Mouse (Mus musculus): ENCODE data around the gene Dhx37.
"Not testable (repeated sequence)": the region's sequence is repeated elsewhere in the genome, so short reads cannot be mapped to it uniquely, and the experiment has no call there.

The Dhx37 gene

DNA sequence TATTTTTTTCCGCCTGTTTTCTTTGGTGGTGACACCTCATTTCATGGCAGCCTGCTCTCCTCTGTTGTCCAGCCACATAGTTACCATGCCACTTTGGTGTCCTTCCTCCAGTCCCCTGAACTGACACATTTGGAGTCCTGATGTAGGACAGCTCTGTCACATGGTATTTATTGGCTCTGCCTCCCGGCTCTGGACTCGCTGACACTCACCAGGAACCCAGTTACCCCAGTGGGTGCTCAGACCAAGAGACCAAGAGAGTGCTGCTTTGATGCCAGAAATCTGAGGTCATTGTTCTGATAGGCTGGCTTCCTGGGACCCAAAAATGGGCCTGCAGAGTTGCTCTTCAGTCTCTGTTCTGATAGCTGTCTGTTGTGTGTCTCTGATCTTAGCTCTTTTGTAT, 14.1 kb upstream of the Dhx37 start:
- DNase-seq, result peak in 1 of 2 experiments; percentile 9

DNA sequence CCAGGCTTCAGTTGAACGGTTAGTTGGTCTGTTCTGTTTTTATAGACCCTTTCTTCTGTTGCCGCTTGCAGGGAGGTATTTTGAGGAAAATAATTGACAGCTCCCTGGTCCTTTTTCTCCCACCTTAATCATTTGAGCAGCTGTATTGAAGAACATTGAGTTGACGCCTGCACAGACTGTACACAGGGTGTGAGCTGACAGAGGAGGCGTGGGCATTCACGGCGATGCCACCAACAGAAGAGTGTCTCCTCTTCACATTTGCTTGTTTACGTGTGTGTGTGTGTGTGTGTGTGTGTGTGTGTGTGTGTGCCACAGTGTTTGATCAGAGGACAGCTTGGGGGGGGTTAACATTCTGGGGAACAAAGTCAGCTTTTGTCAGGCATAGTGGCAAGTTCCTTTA, 12.4 kb upstream of the Dhx37 start:
- no peak for DNase-seq

DNA sequence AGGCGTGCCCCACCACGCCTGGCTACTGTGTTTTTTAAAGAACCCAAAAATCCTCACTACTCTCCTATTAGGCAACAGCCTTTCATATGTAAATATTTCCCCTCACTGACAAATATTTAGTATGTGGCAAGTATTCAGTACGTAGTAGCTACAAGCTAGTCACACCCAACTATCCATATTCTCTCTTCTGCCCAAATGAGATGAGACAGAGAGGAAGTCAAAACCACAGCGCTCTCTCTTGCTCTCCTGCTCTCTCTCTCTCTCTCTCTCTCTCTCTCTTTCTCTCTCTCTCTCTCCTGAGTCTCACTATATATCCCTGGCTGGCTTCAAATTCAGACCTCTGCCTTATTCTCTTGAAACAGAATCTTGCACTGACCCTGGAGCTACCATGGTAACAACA, 10.6 kb upstream of the Dhx37 start:
- DNase-seq, result no peak

DNA sequence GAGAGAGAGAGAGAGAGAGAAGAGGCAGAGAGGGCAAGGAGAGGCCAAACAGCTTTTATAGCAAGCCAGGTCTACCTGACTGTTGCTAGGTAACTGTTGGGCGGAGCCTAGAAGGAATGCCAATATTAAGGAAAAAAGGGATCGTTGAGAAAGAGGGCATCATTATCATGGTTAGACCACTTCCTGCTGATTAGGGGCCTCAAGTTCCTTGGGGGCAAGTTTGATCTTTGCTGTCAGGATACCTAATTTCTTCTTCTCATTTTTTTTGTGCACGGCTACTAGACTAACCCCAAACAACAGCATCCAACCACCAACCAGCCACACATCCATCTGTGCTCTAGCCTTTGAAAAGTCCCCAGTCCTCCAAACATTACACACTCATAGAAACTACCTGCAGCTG, 10.0 kb upstream of the Dhx37 start:
- DNase-seq, result no peak

DNA sequence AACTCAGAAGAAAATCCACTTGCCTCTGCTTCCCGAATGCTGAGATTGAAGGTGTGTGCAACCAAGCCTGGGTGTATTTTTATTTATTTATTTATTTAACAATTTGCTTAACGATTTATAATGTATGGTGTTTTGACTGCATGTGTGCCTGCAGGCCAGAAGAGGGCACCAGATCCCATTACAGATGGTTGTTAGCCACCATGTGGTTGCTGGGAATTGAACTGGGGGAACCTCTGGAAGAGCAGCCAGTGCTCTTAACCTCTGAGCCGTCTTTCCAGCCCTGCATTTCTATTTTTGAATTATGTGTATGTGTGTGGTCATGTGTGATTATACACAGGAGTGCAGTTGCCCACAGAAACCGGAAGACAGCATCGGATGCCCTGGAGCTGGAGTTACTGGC, 9.4 kb upstream of the Dhx37 start:
- no peak for DNase-seq

DNA sequence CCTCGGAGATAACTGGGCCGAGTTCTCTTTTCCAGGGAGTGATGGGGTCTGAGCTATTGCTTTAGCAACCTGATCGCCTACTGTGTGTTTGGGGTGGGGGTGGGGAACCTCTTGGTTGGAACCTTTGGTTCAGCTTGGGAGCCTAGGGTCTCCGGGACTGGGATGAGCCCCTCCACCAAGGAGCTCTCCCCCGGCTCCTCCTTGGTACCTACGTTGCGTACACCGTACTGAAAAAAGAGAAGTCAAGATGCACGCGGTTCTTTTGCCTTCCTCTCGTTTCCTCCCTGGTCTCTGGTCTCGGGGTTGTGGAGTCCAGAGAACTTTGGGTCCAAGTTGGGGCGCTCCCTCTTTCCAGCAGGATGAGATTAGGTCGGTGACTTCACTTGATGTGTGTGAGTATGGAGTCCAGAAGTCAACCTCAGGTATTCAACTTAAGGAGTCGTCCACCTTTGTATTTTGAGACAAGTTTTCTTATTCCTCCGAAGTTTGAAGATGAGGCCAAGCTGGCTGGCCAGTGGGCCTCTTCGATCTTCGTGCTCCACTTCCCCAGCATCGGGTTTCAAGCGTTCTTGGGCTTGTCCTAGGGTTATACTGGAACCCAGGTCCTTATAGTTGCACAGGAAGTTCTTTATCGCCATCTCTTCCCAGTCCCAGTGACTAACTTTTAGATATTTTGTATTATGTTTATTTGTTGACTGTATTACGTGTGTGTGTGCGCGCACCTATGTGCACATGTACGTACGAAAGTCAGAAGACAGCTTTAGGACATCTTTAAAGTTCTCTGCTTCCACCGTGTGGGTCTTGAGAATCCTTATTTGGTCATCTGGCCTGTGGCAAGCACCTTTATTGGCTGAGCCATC, 8.4 kb upstream of the Dhx37 start:
- DNase-seq, result peak in 1 of 2 experiments; percentile 20

DNA sequence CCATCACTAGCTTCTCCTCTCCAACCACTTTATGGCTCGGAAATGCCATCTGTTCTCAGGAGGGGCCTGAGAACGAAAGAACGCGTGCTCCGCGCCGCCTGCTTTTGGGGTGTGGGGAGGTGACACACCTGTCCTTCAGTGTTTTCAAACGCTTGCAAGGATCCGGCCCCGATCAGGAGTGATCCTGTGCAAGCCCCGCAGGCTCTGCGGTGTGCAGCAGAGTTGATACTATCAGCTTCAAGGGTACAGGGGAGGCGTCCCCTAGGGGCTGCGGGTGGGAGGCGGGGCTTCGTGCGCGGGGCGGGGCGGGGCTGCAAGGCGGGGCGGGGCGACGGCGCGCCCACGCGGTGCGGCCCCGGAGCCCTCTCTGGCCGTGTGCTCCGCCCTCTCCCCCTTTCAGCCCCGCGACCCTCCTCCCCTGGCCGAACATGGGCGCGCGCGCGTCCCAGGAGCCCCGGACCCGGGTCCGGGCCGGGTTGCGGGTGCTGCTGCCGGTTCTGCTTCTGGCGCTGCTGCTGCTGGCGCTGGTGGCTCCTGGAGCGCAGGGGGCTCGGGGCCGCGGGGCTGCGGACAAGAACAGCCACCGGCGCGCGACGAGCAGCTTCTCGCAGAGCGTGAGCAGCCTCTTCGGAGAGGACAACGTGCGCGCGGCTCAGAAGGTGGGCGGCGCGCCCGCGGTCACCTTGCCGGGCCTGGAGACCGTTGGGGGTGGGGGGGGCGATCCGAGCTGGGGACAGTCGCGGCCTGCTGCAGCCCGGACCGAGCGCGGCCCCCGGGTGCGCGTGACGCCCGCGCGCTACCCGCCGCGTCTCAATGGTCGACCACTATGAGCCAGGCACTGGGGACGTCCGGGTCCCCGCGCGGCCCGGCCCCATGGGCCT, 7.6 kb upstream of the Dhx37 start, which contains the start of gene Bri3bp:
Gene Bri3bp, plus strand, starts transcription at position 335 of the 881 bp plus-strand sequence.
- peak; percentile 30 to 73 for DNase-seq

DNA sequence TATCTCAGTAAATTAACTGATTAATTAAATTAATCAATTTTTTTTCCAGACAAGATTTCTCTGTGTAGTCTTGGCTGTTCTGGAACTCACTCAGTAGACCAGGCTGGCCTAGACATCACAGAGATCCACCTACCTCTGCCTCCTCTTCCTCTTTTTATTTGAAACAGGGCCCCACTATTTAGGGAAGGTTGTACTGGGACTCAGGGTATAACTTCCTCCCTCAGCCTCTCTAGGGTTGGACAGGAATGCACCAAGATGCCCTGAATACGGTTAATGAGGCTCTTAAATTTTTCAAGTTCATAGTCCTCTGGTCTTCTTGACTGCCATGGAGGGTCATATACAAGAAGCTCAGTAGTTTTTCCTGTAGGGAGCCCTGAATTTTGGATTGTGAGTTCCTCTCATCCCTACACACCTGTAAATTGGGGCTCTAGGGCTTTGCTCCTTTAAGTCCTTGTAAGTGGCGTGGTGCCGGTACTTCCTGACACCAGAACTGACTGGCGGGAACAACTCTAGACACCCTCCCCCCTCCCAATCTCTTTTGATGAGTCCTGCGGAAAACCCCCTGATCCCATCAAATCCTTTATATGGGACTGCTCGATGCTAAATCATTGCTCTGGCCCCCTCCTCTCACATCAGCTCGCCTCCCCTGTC, 6.8 kb upstream of the Dhx37 start:
- DNase-seq, result peak in 1 of 2 experiments; percentile 22

DNA sequence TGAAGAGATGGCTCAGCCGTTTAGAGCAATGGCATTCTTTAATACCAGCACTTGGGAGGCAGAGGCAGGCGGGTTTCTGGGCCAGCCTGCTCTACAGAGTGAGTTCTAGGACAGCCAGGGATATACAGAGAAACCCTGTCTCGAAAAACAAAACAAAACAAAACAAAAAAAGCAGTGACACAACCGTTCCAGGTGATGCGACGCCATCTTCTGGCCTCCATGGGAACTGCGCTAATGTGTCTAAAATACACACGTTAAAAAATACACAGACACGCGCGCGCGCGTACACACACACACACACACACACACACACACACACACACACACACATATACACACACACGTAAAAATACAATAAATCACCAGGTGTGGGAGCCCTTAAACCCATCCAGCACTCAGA, 426 bp upstream of the Dhx37 start:
- not testable (repeated sequence) for DNase-seq

DNA sequence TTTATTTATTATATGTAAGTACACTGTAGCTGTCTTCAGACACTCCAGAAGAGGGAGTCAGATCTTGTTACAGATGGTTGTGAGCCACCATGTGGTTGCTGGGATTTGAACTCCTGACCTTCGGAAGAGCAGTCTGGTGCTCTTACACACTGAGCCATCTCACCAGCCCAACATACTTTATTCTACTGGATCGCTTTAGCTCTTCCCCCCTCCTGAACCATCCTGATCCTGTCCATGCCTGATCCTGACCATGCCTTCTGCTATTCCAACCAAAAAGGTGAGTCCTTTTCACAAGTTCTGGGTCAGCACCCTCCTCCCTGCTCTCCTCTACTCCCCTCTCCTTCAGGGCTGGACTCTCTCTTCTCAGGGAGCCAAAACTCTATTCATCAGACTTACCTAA, 1.6 kb downstream of the Dhx37 start:
- DNase-seq, result not testable (repeated sequence)

DNA sequence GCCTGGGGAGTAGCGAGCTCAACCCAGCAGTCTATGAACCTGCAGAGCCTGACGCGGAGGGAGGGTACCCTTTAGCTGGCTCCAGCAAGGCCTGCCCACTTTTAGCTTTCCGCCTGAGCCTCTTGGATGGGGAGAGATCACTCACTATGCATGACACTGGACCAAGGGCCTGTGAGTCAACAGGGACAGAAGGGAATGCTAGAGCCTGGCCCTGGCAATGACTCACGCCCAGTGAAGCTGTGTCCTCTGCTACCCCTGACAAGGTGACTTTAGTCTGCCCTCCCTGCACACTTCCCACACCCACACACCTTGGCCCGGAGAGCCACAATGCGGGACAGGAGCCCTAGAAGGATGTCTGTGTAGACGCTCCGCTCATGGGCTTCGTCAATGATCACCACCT, 7.6 kb downstream of the Dhx37 start:
- no peak for DNase-seq

DNA sequence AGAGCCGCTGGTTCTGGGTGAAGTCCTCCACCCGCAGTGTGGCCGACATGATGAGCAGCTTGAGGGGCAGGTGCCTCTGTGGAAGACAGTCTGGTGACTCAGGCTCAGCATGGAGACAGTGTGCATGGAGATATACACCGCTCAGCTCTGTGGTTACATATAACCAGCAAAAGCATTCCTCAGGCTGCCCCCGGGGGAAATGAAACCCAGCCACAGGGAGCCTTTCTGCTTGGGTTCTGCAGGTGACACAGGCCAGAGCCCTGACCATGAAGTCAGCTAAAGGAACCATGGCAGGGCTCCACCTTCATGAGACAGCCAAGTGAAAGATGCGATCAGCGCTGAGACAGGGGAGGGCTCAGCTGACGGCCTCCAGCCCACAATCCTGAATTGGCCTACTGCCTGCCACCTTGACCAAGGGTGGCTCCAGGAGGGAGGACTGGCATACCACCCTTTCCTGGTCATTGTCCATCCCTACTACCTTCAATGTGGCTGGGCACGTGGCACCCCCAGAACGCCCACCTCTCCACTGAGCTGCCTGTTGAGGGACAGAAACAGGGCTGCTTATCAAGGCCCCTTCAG, 8.1 kb downstream of the Dhx37 start:
- DNase-seq, result no peak

DNA sequence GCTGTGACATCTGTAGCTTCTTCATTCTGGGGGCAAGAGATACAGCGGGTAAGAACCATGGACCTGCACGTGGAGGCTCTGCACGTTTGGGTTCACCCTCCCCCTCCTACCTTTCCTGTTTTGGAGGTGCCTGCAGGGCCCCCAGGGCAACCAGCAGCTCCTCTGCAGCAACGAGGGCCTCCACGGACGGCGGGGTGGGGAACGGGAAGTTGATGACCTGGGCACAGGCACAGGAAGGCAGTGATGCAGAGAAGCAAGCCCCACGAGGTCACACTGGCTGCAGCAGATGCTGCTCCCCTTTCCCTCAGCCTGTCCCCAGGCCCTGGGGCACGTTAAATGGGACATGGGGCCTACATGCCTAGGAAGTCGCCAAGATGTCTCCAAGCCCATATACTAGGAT, 14.8 kb downstream of the Dhx37 start:
- no peak for DNase-seq

DNA sequence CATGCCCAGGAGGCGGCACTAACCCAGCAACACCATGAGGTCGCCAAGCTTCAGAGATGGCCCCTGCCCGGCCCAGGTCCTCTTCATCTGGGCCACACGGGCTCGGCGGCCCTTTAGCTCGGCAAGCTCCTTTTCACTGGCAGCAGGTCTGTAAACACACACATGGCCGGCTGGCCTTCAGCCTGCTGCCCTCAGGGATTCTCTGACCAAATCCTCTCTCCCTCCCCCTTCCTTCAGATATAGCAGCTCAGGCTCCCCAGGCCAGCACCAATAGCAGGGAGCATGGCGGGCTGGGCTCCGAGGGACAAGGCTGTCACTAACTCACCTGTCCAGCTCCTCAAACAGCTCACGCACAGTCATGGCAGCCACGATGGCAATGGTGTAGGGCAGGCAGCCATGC, 15.3 kb downstream of the Dhx37 start:
- DNase-seq, result no peak

DNA sequence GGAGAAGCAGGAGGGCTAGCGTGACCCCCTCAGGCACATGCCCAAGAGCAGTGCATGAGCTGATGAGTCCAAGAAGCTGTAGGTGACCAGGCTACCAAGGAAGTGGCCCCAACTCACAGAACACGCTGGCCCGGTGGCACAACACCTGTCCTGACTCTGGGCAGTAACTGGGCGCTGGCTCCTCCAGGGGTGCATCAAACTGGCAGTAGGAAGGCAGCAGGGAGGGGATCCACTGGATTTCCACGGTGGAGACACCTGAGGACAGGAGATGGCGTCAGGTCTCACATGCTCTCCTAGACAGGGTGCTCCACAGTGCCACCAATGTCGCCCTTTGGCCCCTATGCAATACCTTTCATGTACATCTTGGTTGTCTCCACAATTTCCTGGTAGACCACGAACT, 17.7 kb downstream of the Dhx37 start:
- no peak for DNase-seq

DNA sequence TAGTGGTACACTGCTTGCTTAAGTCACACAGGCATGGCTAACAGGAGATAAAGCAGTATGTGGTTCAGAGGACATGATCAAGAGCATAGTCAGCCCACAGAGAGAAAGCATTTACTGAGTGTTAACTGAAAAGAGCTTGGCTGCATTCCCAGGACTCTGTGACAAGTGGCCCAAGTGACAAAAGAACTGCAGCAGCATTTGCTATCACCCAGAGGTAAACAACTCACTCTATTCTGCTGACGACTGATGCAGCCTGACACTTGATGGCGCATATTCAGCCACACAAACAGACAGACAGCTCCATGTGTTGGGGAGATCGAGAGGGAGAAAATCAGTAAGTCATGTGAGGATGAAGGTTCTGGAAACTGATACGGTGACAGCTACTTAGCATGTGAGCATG, 20.2 kb downstream of the Dhx37 start:
- no peak for DNase-seq

DNA sequence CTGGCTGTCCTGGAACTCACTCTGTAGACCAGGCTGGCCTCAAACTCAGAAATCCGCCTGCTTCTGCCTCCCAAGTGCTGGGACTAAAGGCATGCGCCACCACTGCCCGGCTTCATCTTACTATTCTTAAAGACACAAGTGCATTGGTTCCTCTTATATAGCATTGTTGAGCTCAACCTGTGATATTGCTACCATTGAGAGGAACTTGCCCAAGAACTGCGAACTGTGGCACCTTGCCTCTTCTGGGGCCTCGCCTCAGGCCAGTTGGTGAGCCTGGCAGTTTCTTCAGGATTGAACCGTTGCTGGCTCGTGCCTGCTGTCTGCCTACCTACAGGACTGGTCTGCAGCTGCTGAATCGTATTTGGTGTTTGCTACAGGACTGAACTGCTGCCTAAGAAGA, 21.4 kb downstream of the Dhx37 start:
- not testable (repeated sequence) for DNase-seq

DNA sequence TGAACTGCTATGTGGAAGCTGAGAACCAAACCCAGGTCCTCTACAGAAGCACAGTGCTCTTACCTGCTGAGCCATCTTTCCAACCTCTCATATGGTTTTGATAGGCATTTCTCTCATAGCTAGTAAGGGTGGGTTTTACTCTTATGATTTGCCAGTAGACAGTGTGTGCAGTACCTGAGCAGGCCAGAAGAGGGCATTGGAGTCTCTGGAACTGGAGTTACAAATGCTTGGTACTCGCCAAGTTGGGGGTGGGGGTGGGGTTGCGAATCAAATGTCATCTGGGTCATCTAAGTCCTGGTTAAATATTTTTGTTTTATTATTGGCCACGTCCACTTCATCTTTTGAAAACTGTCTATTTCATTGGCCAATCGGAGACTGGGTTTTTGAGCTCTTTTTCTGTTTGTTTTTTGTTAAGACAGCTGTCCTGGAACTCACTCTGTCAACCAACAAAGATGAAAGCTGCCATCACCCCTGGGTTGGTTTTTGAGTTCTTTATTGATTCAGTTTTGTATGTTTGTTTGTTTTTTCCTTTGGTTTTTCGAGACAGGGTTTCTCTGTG, 21.9 kb downstream of the Dhx37 start:
- DNase-seq, result peak; percentile 77 to 91

DNA sequence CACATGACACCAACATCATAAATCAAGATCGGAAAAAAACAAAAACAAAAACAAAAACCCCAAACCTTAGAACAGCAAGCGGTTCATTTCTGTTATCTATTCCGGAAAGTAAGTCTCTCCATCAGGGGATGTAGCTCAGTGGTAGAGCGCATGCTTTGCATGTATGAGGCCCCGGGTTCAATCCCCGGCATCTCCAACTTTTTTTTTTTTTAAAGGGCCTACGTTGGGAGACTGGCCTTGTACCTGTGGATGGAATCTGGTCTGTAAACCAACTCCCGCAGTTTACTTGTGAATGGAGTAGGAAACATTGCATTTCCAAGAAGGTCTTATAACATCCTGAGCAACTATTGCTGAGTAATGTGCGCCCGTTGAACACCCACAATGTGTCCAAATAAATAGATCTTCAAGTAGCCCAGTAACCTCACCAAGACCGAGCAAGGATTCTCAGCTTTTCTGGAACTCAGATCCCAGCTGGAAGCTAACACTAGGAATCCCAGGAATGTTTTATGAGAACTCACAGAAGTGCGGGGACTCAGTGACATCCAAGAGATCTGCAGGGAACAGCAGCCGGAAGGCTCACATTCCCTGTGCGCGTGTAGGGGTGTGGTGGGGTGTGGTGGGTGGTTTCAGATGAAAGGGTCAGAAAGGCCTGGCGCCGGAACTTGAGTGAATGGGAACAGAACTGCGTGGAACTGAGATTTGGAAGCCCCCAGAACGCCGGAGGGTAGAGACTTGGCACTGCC, 24.4 kb downstream of the Dhx37 start:
- peak in 1 of 2 experiments; percentile 48 for DNase-seq

DNA sequence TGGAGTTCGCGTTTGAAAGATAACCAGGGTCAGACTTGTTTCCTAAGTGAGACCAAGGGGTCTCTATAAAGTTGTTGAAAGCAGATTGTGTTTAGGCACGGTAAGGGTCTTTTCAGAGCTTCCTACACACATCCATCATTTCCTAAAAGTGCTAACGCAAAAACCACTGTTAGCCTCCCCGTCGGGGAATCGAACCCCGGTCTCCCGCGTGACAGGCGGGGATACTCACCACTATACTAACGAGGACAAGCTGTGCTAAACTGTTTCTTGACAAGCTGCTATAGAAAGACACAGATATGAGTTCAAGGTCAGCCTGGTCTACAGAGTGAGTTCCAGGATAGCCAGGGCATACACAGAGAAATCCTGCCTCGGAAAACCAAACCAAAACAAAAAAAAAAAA, 25.1 kb downstream of the Dhx37 start:
- DNase-seq, result peak; percentile 84 to 90

DNA sequence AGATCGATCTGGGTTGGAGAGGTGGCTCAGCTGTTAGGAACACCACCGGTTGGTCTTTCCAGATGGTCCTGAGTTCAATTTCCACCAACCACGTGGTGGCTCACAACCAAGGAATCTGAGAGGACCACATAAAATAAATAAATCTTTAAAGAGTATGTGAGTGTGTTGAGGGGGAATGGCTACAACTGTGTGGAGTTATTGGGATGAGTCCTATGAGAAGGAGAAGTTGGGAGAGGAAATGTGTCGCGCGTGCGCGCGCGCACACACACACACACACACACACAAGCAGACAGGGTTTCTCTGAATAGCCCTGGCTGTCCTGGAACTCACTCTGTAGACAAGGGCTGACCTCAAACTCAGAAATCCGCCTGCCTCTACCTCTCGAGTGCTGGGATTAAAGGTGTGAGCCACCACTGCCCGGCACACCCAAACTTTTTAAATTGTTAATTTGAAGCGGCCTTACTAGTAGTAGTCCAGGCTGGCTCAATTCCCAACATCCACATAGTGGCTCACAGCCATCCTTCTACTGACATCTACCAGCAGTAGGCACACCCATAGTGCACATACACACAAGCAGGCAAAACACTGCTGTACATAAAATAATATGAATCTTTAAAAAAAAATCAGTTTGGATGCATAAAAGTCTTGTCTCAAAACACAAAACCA, 25.9 kb downstream of the Dhx37 start:
- peak in 1 of 2 experiments; percentile 15 for DNase-seq

All from kidney, postnatal 36 days (tissue).